Mouse (Mus musculus): ENCODE results near the gene Dynll1.
A peak's percentile ranks its signal among the peaks of the same experiment; 100 is the strongest.

The Dynll1 gene

DNA sequence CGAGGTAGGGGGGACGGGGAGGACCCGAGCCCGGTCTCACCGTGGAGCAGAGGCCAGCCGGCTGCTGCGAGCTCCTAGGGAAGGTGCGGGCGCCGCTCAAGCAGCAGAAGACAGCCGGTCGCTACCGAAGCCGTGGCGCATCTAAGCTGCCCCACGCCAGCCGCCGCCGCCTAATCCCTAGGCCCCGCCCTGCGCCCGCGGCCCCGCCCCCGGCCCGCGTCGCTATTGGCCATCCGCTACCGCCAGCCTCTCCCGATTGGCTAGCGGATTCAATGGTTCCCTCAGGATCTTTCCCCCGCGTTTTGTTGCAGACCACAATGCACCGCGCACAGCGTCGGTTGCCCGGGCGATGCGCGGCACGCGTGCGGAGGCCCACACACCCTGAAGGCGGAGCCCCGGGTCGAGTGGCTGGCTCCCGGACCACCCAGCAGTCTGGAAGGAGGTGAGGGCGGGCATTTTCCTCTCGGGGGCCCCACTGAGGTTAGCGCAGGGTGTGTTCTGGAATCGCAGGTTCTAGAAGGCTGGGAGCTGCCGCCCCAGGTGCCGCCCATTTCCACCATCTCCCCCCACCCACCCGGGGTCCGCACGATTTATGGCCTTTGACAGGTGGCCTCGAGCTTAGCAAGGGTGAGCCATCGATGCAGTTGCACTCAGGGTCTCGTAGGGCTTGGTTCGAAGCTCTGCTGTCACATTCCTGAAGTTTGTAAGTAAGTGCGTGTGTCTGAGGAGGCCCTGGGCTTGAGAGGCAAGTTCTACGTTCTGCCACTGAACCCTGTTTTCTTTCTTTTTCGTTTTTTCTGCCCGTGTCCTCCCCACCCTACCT, at the start of gene Dynll1:
Gene Dynll1, minus strand, starts transcription at position 208 of the 823 bp plus-strand sequence.
- peak; percentile 98 for DNase-seq

DNA sequence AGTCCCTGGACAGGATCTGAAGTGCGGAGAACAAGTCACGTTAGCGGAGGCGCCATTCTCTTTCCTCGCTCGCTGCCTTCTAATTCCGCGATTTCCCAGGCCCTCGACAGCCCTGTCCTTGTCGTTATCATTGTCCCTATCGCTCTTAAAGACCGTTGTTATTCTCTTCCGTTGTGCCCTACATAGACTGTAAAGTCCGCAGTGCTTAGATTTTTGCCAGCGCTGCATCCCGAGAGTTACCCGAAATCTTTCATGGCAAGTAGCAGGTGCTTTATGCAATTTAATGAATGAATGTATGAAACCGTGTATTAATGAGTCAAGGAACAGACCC, 48.4 kb upstream of the Dynll1 start:
- no peak for DNase-seq

DNA sequence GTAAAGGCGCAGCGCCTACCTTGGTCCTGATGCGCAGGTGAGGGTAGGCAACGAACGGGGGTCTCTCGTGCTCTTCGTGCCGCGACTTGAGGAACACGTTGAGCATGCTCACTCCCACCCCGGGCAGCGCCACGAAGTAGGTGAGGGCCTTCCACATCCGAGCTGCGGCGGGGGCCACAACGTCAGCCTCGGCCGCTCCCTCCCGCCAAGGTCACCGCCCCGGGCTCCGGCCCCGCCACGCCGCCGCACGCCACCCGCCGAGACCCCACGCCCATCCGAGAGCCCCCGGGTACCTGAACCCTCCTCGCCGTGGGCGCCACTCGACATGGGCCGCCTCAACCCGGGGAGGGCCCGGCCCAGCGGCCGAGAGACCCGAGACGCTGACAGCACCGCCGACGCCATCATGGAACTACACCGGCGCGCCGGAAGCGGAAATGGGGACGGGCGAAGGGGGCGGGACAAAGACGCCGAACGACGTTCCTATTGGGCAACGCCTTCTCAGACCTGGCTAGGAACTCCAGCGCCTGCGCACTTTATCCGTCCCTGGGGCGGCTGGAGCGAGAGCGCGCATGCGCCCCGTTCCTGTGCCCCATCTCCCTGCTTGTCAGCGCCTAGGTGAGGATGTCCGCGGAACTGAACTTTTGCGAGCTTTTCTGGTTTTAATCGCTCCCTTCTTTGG, 47.9 kb upstream of the Dynll1 start, which contains the start of gene Cox6a1:
Gene Cox6a1, minus strand, starts transcription at position 436 of the 679 bp plus-strand sequence.
- DNase-seq: peak; percentile 99

DNA sequence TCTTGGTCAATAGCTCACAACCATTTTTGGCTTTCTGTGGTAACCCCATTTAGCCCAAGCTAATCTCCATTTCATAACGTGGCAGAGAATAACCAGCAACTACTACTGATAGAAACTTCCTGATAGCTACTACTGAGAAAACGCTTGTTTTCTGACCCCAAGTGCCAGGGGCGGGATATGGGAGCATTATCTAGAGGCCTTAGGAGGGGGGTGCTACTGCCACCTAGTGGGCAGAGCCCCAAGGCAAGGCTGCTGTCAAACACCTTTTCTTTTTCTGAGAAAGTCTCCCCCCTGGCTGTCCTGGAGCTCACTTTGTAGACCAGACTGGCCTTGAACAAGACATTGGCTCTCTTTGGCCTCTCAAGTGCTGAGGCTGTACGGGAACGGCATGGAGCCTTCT, 46.8 kb upstream of the Dynll1 start:
- peak; percentile 89 for DNase-seq

DNA sequence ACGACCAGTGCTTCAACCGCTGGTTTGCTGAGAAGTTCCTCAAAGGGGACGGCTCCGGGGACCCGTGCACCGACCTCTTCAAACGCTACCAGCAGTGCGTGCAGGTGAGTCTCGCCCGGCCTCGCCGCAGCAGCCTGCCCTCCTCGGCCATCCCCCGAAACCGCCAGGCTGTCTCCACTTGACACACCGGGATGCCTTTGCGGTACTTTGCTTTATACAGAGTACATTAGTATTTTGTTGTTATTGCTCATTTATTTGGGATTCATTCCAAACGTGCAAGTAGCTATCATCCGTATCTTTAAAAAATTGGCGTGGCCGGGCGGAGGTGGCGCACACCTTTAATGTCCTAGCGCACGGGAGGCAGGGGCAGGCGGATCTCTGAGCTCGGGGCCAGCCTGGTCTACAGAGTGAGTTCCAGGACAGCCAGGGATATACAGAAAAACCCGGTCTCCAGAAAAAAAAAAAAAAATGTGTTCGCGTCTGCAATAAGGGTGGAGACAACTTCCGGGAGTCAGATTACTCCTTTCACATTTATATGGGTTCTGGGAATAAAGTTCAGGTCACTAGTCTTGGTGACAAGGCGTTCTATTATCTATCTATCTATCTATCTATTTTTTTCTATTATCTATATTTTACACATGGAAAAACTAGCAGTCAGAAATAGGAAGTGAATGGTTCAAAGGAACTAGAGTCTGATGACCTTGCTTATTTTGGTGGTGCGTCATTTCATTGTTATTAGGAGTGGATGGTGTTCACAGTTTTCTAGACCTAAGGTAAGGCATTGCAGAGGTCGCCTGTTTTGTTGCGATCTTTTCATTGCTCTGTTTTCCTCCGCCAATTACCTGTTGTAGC, 40.7 kb upstream of the Dynll1 start:
- DNase-seq: no peak

DNA sequence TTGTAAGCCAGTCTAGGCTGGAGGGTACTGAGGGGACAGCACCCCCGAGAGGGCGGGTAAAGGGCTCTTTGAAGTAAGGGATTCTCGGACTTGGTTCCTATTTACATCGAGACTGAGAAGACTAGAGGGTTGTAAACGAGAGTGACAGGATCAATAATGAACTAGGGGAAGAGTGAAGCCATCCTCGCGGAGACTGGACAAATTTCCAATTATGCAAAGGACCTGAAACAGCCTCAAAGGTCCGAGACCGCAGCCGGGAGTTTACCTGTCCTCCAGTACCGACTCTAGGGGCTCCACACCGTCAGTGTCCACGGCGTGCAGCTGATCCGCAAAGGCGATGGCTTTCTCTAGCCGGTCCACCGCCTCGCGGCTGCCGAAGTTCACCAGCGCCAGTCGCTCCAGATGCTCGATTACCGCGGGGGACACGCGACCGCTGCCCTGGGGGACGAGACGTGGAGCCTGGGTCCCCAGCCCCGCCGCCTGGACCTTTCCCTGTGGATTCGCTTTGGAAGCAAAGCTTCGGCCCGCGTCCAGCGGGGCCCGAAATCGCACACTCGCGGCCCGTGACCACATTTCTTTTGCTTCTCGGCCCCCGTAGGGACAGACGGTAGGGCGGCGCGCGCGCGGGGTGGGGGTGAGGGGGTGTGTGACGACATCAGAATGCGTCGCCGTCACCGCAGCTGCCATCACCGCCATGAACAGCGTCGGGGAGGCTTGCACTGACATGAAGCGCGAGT, 39.9 kb upstream of the Dynll1 start, which contains the start of the genes Gatc and Triap1:
Gene Gatc, minus strand, starts transcription at position 602 of the 737 bp plus-strand sequence.
Gene Triap1, plus strand, starts transcription at position 649 of the 737 bp plus-strand sequence.
- DNase-seq: peak; percentile 94

DNA sequence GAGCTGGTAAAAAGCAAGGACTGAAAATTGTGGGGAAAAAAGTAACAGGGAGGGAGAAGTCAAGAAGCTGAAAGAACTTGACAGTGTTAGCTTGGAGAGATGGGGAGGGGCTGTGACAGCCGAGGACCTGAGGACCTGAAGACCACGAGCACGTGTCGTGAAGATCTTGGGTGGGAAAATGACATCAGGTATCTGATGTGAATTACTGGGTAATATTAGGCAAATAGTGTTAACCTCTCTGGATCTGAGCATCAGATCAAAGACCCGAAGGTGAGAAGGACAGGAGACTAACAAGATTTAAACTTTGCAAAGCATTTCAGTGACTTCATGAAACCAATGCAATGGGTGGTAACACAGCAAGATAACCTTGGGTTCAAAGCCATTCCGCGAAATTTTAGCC, 39.2 kb upstream of the Dynll1 start:
- DNase-seq: no peak

DNA sequence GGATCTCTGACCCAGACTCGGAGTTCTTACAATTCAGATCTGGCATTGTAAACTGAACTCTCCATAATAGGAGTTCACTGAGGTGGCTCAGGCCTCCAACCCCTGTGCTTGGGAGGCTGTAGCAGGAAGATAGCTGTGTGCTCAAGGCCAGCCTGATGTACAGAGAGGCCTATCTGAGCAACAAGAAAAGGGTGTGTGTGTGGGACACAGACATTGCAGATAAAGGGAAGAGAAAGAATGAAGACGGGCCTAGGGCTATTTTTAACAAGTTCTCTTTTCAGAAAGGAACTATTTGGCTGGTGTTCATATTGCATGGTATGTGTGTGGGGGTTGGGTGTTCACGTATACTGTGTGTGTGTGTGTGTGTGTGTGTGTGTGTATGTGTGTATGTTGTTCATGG, 32.8 kb upstream of the Dynll1 start:
- no peak for DNase-seq

DNA sequence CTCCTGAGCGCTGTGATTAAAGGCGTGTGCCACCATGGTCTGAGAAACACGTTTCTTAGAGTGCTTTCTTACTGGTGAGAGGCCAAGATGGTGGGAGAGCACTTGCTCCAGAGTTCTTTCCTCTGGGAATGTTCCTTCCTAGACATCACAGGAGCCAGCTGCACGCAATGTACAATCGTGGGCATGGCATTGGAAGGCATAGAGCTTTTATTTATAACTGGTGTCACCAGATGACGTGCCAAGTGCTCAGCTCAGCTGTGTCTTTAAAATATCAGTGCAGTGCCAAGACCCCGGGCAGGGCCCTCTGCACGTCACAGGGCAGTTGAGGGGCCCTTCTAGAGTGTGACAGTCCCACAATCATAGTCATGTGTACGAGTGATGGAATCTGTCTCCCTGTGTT, 30.2 kb upstream of the Dynll1 start:
- no peak for DNase-seq

DNA sequence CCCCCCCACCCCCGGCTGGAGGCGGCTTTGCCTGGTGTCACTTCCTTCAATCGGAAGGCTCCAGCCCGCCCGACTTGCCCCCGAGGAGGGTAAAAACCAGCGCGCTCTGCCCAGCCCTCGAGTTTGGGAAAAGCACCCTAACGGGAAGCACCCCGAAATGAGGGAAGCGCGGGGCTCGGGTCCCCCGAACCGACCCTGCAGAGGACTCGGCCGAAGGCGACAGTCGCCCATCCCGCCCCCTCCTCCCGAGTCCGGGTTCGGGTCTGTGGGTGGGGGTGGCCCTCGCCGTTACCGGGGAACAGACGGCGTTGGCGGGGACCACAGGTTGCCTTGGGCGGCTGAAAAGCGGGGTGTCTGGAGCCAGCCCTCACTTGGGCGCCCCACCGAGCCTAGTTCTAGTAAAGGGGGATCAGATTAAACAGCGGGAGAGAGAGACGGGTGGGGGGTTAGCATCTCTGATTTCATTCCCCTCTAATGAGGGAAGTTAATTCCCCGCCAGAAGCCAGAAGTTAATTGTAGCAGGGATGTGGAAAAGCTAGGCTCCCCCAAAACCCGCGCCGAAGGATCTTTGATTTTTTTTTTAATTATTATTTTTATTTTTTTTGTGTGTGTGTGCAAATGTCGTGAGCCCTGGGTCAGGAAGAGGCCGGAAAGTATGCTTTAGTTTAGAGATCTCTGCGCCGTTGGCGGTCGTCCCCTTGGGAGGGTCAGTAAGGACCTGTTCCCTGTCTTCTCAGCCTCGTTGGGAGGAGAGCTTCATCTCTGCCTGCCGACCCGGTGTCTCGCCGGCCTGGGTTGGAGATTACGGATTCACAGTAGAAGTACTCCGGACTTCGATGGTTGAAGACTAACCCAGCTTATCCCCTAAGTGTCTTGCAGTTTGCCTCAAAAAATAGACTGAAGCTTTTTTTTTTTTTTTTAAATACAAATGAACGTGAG, 27.1 kb upstream of the Dynll1 start:
- DNase-seq: peak; percentile 43

DNA sequence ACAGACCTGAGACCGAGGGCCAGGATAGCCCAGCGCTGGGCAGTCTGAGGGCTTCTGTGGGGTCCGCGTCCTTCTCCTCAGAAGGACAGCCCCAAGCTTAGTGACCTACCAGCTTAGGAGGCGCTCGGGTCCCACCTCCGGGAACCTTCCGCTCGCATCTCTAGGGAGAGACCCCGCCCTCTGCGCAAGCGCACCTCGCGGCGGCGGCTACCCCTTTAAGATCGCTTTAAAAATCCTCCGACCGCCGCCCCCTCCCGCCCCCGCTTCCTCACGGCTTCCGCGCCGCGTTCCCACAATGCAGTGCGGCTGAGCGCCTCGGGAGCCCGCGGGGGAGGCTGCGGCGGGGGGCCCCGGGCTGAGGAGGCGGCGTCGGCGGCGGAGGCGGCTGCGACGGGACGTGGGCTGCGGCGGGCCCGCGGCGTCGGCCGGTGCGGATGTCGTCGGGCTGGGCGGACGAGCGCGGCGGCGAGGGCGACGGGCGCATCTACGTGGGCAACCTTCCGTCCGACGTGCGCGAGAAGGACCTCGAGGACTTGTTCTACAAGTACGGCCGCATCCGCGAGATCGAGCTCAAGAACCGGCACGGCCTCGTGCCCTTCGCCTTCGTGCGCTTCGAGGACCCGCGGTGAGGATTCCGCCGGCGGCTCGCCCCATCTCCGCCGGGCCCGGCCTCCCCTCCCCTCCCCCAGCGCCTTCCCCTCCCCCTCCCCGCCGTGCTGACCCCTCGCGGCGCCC, 26.2 kb upstream of the Dynll1 start, which contains the start of gene Srsf9:
Gene Srsf9, plus strand, starts transcription at position 303 of the 735 bp plus-strand sequence.
- peak; percentile 97 for DNase-seq

DNA sequence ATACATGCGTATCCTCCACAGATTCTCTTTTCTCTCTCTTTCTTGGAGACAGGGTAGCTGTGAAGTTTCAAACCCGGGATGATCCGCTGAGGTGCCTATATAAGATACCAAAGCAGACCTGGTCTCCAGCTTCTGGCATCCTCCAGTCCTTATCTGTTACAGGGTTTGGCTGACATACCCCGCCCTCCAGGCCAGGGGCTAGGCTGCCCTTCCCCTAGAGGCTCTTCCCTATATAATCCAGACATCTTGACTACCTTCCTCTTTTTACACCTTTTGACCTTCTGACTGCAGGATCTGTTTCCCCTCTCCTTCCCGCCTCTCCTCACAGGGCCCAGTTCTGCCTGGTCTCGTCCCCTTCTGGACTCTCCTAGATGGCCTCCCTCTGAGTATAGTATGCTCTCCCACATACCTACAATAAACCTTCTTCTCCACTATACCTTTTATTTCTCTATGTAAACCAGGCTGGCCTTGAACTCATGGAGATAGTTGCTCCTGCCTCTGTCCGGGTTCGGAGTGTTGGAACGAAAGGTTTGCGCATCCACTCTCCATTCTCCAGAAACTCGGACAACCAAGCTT, 25.5 kb upstream of the Dynll1 start:
- DNase-seq: peak; percentile 10

DNA sequence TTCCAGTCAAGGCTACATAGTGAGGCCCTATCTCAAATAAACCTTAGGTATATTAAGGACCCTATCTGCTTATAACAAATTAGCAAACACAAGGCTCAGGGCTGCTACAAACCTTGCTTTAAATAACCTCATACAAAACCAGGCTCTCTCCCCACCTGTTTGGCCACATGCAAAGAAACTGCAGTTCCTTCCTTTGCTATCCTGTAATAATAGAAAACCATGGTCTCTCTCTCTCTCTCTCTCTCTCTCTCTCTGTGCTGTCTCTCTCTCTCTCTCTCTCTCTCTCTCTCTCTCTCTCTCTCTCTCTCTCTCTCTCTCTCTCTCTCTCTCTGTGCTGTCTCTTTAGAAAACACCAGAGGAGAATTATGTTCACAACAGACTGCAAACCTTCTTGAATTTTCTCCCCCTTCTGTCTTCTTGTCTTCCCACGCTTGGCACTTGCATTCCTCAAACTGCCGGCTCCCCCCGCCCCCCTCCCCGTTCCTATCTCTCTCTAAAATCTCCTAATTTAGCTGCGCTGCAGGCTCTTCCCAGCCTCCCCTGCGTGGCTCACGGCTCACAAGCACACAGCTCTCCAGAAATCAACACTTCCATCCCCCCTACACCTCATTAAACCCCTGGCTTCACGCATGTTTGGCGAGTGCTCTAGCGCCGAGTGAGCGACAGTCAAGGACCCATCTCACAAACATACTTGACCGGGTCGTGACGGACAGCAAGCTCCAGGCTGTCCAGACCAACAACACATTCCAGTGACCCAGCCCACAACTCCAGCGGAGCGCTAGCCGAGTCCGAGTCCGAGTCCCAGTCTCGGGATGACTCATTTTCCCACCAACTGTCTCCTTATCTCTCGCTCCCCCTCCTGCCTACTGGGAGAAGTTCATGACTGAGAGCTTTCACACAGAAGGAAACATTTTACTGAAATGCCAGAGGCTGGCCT, 18.5 kb upstream of the Dynll1 start:
- DNase-seq: peak; percentile 87

DNA sequence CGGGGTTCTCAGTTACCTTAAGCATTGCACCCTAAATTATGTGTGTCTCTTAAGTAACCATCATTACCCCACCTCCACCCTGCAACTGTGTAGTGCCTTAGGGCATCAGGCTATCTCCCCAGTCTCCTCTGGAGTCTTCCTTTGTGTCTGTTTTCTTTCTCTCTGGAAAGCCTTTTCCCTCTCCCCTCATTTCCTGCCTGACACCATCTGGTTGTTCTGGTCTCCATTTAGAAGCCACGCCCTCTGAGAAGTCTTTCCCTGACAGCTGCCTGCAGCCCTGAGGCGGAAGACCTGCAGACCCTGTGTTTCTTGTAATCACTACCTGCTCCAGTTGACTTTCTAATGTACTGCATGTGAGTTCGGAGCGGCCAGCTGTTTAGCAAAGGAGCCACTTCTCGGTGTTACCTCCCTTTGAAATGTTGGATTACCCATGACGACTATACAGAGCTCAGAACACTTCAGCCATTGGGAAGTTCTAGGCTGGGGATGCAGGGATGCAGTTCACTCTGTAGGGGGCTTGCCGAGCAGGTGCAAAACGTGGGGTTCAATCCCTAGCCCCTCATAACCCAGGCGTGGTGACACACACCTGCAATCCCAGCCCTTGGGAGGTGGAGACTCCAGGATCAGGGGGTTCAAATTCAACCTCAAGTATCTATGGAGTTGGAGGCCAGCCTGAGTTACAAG, 17.0 kb upstream of the Dynll1 start:
- DNase-seq: peak; percentile 84

DNA sequence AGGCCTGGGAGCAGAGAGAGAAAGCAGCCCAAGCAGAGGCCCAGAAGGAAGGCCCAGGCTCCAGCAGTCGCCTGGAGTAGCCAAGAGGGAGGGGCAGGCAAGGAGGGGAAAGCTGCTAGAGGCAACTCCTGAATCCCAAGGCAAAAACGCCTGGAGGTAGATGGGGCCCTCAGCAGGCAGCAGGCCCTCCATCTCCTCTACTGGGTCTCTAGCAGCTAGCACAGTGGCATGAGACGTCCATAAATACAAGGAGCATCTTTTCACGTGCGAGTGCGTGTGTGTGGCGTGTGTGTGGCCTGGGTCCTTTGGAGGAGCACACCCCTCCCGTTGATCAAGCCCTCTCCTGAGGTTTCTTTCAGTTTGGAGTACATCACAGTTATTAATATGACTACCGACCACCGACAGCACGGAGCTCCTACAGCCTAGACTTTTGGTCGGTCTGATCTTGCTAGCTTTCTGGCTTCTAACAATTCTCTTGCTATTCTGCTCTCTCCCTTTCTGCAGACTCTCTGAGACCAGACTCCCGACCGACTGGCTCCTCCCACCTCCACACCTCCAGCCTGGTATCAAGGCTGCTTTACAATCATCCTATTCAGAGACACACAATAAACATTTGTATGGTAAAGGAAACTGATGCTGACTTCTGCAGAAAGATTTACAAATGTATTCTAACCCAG, 16.3 kb upstream of the Dynll1 start:
- DNase-seq: peak; percentile 55

DNA sequence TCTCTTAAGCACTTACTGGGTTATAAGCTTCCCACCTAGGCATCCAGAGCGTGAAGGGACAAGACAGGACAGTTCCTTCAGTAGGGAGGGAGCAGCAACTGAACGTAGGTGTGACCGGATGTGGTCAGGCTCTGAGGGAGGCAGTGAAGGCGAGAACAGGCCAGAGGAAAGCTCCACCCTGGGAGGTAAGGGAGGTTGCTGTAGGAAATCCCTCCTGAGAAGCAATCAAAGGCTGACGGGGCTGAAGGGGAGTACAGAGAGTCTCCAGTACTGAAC, 12.8 kb upstream of the Dynll1 start:
- DNase-seq: no peak

DNA sequence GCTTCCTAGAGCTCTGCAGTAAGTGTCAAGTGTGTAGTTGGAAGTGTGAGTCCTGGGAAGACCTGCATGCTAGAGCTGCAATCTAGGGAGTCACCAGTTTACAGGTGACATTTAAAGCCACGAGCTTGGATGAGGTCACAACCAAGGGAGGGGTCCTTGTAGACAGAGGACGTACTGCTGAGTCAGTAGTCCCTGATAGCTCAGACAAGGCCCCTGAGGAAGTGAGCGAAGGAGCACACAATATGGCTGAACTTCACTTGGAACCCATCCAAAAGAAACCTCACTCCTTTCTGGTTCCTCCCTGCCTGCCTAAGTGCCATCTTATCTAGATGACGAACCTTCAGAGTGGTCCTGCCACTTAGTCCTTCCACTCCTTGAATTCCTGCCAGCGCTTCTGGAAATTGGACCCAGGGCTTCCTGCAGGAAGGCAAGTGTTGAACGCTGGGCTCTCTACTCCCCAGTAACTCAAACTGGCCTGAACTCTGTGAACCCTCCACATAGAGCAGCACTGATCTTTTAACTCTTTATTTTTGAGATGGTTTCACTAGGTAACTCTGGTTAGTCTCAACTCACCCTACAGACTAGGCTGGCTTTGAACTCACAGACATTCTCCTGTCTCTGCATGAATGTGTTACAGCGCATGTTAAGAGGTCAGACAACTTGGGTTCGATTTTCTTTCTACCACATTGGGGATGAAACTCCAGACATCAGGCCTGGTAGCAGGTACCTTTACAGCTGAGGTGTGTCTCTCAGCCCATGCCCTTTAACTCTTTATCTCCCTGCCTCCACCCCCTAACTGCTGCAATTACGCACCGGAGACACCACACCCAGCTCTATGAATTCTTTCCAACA, 12.2 kb upstream of the Dynll1 start:
- DNase-seq: no peak

All from embryo, embryonic 11 days (tissue).